Comparison of ENCODE assay signal across 18 mouse cellular contexts in genomic region chr19:16147446-16147845, GRCm38 (mm10). TPM values are rescaled to one million over a fixed set of nuclear protein-coding genes. Genes with fewer than 3 reads are reported as not detected.
A peak's percentile ranks its signal among the peaks of the same experiment; 100 is the strongest.
DNase-seq lines count a peak whose midpoint lies in the region; ATAC-seq and TF ChIP-seq lines count a peak whose summit lies in the region.
"Had no signal": no experiment of that assay in that cellular context is flagged by ENCODE, and none has a peak within 500 bp of the region (broad histone marks: within the 10 kb centered on the region; RNA-seq: fewer than 3 reads in every experiment).

No protein-coding gene starts in this region.

- no peaks in the 10 kb centered on the region for H3K9me3 ChIP-seq in forebrain, embryonic 13.5 days (replicated peaks)
- H3K9me3 ChIP-seq in forebrain, embryonic 11.5 days (ENCODE audit: control insufficient read depth, low read length): no peaks in the 10 kb centered on the region
- no peaks in the 10 kb centered on the region for H3K9me3 ChIP-seq in hindbrain, embryonic 13.5 days
- H3K9me3 ChIP-seq: hindbrain, embryonic 12.5 days; limb, embryonic 12.5 days; midbrain, embryonic 12.5 days had no signal

- 93% methylated on average over 6 of the region's 6 CpGs for WGBS in forebrain, embryonic 13.5 days
- WGBS in forebrain, embryonic 11.5 days: 91% methylated on average over 6 of the region's 6 CpGs
- 82% methylated on average over 6 of the region's 6 CpGs for WGBS in hindbrain, embryonic 13.5 days

- H3K27me3 ChIP-seq in forebrain, embryonic 13.5 days: no peaks in the 10 kb centered on the region
- H3K27me3 ChIP-seq in forebrain, embryonic 11.5 days (ENCODE audit: control insufficient read depth, insufficient read depth, low read length): no peaks in the 10 kb centered on the region
- H3K27me3 ChIP-seq in hindbrain, embryonic 13.5 days: no peaks in the 10 kb centered on the region
- H3K27me3 ChIP-seq: hindbrain, embryonic 12.5 days; limb, embryonic 12.5 days; midbrain, embryonic 12.5 days had no signal

- peaks cover 8% of the 10 kb centered on the region for H3K36me3 ChIP-seq in forebrain, embryonic 13.5 days (ENCODE audit: poor library complexity, severe bottlenecking)
- H3K36me3 ChIP-seq in forebrain, embryonic 11.5 days (ENCODE audit: control insufficient read depth, insufficient read depth, low read length): no peaks in the 10 kb centered on the region
- peaks cover 6% of the 10 kb centered on the region for H3K36me3 ChIP-seq in hindbrain, embryonic 13.5 days

- no peak for DNase-seq in forebrain, embryonic 11.5 days (ENCODE audit: low spot score)
- DNase-seq in layer of hippocampus, adult 18-20 months (ENCODE audit: low spot score in 2 of 2): peak; percentile 42 to 70
- DNase-seq in layer of hippocampus, adult 9-10 months (ENCODE audit: low spot score): no peak
- DNase-seq in brain, embryonic 14.5 days (ENCODE audit: low read depth): peak; percentile 45
- peak; percentile 67 for DNase-seq in lung, postnatal 36 days
- DNase-seq in left cerebral cortex, adult 8-10 months (ENCODE audit: low spot score in 2 of 2): no peak
- DNase-seq: adrenal gland, postnatal 25 days; cerebellum, adult 9-11 months; heart, adult 2 months; retina, postnatal 1 day; right cerebral cortex, postnatal 4 days; thymus, postnatal 4 days had no signal

- H3K9ac ChIP-seq in forebrain, embryonic 13.5 days: no peak overlapping the region
- H3K9ac ChIP-seq in forebrain, embryonic 11.5 days (ENCODE audit: low read length): no peak overlapping the region
- H3K9ac ChIP-seq in hindbrain, embryonic 13.5 days: no peak overlapping the region
- H3K9ac ChIP-seq: hindbrain, embryonic 12.5 days; limb, embryonic 12.5 days; liver, embryonic 14.5 days; midbrain, embryonic 12.5 days had no signal

- TF ChIP-seq POLR2A in brain, embryonic 14.5 days (IDR thresholded peaks at IDR 0.05; ENCODE audit: borderline replicate concordance, extremely low read depth, insufficient read depth, insufficient read length, poor library complexity, severe bottlenecking): no peak

- H3K4me1 ChIP-seq in forebrain, embryonic 13.5 days: peaks cover 17% of the 10 kb centered on the region; the same call in 1 of the 2 replicates
- no peaks in the 10 kb centered on the region for H3K4me1 ChIP-seq in forebrain, embryonic 11.5 days (replicated peaks; ENCODE audit: control insufficient read depth, insufficient read depth, low read length)
- peaks cover 18% of the 10 kb centered on the region; the same call in 1 of the 2 replicates for H3K4me1 ChIP-seq in hindbrain, embryonic 13.5 days (replicated peaks)
- H3K4me1 ChIP-seq: hindbrain, embryonic 12.5 days had no signal

- peak; percentile 53; the same call in 1 of the 2 replicates for ATAC-seq in forebrain, embryonic 13.5 days
- ATAC-seq in forebrain, embryonic 11.5 days (replicated peaks; ENCODE audit: low FRiP score): no peak
- no peak for ATAC-seq in hindbrain, embryonic 13.5 days (ENCODE audit: low FRiP score)

- TF ChIP-seq CTCF in brain, embryonic 14.5 days (IDR thresholded peaks at IDR 0.05; ENCODE audit: borderline replicate concordance, extremely low read depth, insufficient read depth, insufficient read length): no peak

- H3K27ac ChIP-seq in forebrain, embryonic 13.5 days: no peak overlapping the region
- H3K27ac ChIP-seq in forebrain, embryonic 11.5 days (ENCODE audit: low read depth, low read length): no peak overlapping the region
- H3K27ac ChIP-seq in hindbrain, embryonic 13.5 days: no peak overlapping the region
- H3K27ac ChIP-seq: heart, adult 2 months; hindbrain, embryonic 12.5 days; limb, embryonic 12.5 days; liver, embryonic 14.5 days; midbrain, embryonic 12.5 days had no signal

- H3K4me3 ChIP-seq in forebrain, embryonic 13.5 days: no peak overlapping the region
- no peak overlapping the region for H3K4me3 ChIP-seq in forebrain, embryonic 11.5 days (ENCODE audit: low read depth, low read length)
- no peak overlapping the region for H3K4me3 ChIP-seq in hindbrain, embryonic 13.5 days
- H3K4me3 ChIP-seq: heart, adult 2 months; hindbrain, embryonic 12.5 days; limb, embryonic 12.5 days; midbrain, embryonic 12.5 days had no signal

- no peak overlapping the region for H3K4me2 ChIP-seq in forebrain, embryonic 13.5 days
- no peak overlapping the region for H3K4me2 ChIP-seq in forebrain, embryonic 11.5 days (ENCODE audit: low read depth, low read length, severe bottlenecking)
- H3K4me2 ChIP-seq in hindbrain, embryonic 13.5 days: no peak overlapping the region
- H3K4me2 ChIP-seq: hindbrain, embryonic 12.5 days; limb, embryonic 12.5 days; midbrain, embryonic 12.5 days had no signal

RNA-seq across cellular contexts. Expression of gene Gnaq, which starts 14.8 kb away (rescaled TPM):
- 55.5 and 67.0 TPM in 2 replicates for polyA plus RNA-seq in forebrain, embryonic 13.5 days (2015; fragmentation: Nextera tagmentation; extraction: Ambion mirVana)
- polyA plus RNA-seq in forebrain, embryonic 11.5 days (2014; fragmentation: Nextera tagmentation; extraction: Ambion mirVana): 19.7 and 21.4 TPM in 2 replicates
- 100 to 1,000 TPM; 189 to 204 TPM for total RNA-seq in layer of hippocampus, adult 18-20 months (2021)
- 48.9 and 83.4 TPM in 2 replicates for polyA plus RNA-seq in brain, embryonic 14.5 days (2012; rRNA removed)
- polyA plus RNA-seq in hindbrain, embryonic 13.5 days (2015; fragmentation: Nextera tagmentation; extraction: Ambion mirVana): 78.7 and 79.8 TPM in 2 replicates
- 100 to 1,000 TPM; 143 to 158 (median 149) TPM for total RNA-seq in left cerebral cortex, adult 8-10 months (2022)

Comparison
In these comparisons a context has a peak if more than half of its experiments do, and no peak if none do; other contexts are left out.
1. DNase-seq: peak in layer of hippocampus, adult 18-20 months (2 of 2), brain, embryonic 14.5 days (single experiment) and lung, postnatal 36 days (single experiment); none in forebrain, embryonic 11.5 days (single experiment), layer of hippocampus, adult 9-10 months (single experiment) and left cerebral cortex, adult 8-10 months (0 of 2).